Mouse (Mus musculus) CH12.LX (cell line): ENCODE results near the gene Ren1.

Experiments
- ELF1 ChIP-seq: IDR thresholded peaks from 2 replicates; pipeline ENCODE4 v1.6.1; 2014; ENCODE audit warnings: low read depth, mild to moderate bottlenecking, inconsistent platforms, low read length, improper control_type of control experiment
- IRF4 ChIP-seq: IDR thresholded peaks from 2 replicates; pipeline ENCODE4 v1.6.1; 2014; ENCODE audit warnings: low read depth, mild to moderate bottlenecking, inconsistent platforms, low read length, improper control_type of control experiment
- MAX ChIP-seq: IDR thresholded peaks from 2 replicates; pipeline ENCODE4 v1.6.1; 2011; ENCODE audit warnings: low read length, improper control_type of control experiment
- POLR2A ChIP-seq: IDR thresholded peaks from 2 replicates; pipeline ENCODE4 v1.6.1; 2011; ENCODE audit warnings: low read depth, mild to moderate bottlenecking, improper control_type of control experiment, low read length

- no peak for TF ChIP-seq POLR2A
- TF ChIP-seq IRF4: no peak
- no peak for TF ChIP-seq MAX
- no peak for TF ChIP-seq ELF1
These were observed 21.8 kb downstream of the Ren1 start for GRCm38 (mm10) chr1:133372113-133372512.
